Mouse (Mus musculus) stomach, embryonic 15.5 days (tissue): ENCODE measurements at regions not wholly inside any gene's neighbourhood (a gene's known extent, or its start where the extent isn't known, plus 50 kb on each side); places are given as distances from the start of the nearest gene placed in this dataset.

ENCODE experiments used
- ATAC-seq: fragments of 200-750 bp; cut with Nextera tagmentation; 2 replicates; pipeline ENCODE4 v1.8.0; 2017; ENCODE audit warnings: low read depth, moderate number of reproducible peaks, moderate TSS enrichment; ENCODE audit not compliant: insufficient read depth, low FRiP score
- H3K27ac ChIP-seq: fragments of 300-500 bp; sonication (generic); 2 replicates; pipeline ENCODE4 v1.5.1; 2015; ENCODE audit warnings: mild to moderate bottlenecking, inconsistent platforms
- H3K27me3 ChIP-seq: fragments of 300-500 bp; sonication (generic); replicated peaks from 2 replicates; pipeline ENCODE4 v1.6.1; 2015; ENCODE audit warnings: inconsistent platforms
- H3K36me3 ChIP-seq: fragments of 300-500 bp; sonication (generic); 2 replicates; pipeline ENCODE4 v1.6.1; 2015; ENCODE audit warnings: inconsistent platforms
- H3K4me1 ChIP-seq: fragments of 300-500 bp; sonication (generic); 2 replicates; pipeline ENCODE4 v1.6.1; 2015; ENCODE audit warnings: inconsistent platforms
- H3K4me2 ChIP-seq: fragments of 300-500 bp; sonication (generic); 2 replicates; pipeline ENCODE4 v1.6.1; 2015; ENCODE audit warnings: mild to moderate bottlenecking, inconsistent platforms
- H3K4me3 ChIP-seq: fragments of 300-500 bp; sonication (generic); replicated peaks from 2 replicates; pipeline ENCODE4 v1.5.1; 2015; ENCODE audit warnings: inconsistent platforms
- H3K9ac ChIP-seq: fragments of 300-500 bp; sonication (generic); 2 replicates; pipeline ENCODE4 v1.6.1; 2015; ENCODE audit warnings: inconsistent platforms
- H3K9me3 ChIP-seq: fragments of 300-500 bp; sonication (generic); 2 replicates; pipeline ENCODE4 v1.6.1; 2016; ENCODE audit warnings: inconsistent platforms
- WGBS: fragments of 180-500 bp; shearing (Covaris S2); methylation state at CpG from one replicate; pipeline ENCODE4 v1.1.7; 2015; 5-methylcytosine and 5-hydroxymethylcytosine counted together

DNA sequence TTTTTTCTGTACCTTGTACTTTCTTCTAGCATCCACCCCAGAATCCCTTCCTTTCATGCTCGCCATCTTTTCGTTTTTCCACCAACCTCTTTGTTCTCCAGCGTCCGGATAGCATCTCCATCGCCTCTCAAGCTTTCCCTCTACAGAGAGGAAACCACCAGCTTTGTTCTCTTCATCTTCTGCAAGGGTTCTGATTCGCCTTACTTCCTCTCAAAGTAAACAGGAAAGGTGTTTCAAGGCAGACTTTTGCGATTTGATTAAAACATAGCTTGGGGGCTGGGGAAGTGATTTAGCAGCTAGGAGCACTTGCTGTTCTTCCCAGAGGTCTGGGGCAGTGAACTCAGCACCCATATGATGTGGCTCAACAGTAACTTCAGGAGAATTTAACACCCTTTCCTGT is 71.4 kb downstream of the Emp1 start:
- H3K27me3 ChIP-seq, result no peaks in the 10 kb centered on the region
- no peak overlapping the region for H3K4me3 ChIP-seq
- whole genome bisulfite sequencing, result 65% methylated on average over 7 of the region's 7 CpGs
- H3K4me1 ChIP-seq, result no peaks in the 10 kb centered on the region
- no peak overlapping the region for H3K4me2 ChIP-seq
- no peaks in the 10 kb centered on the region for H3K9me3 ChIP-seq
- ATAC-seq, result no peak
- H3K27ac ChIP-seq, result no peak overlapping the region
- H3K9ac ChIP-seq, result no peak overlapping the region
- H3K36me3 ChIP-seq, result no peaks in the 10 kb centered on the region

DNA sequence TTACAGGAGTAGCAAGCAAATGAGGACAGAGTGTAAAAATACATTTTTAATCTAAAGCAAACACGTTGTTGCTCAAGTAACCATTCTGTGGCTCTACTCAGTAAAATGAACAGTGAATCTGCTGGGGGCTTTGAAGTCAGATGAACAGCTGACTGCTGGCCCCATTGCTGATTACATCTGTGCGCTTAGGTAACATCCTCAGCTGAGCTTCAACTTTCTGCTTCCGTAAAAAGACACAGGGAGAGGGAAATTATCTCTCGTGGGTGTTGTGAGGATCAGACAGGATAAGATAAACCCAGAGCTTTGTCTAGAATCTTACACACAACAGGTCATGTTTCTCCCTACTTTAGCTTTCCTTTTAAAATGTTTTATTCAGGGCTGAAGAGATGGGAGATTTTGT is 74.0 kb downstream of the Emp1 start:
- Histone ChIP-seq H3K4me1 (no peaks in the 10 kb centered on the region), H3K27ac (no peak overlapping the region), H3K27me3 (no peaks in the 10 kb centered on the region), H3K4me3 (no peak overlapping the region), H3K36me3 (no peaks in the 10 kb centered on the region), H3K4me2 (no peak overlapping the region), H3K9me3 (no peaks in the 10 kb centered on the region), H3K9ac (no peak overlapping the region)
- 78% methylated on average over 4 of the region's 4 CpGs for WGBS
- ATAC-seq, result no peak

DNA sequence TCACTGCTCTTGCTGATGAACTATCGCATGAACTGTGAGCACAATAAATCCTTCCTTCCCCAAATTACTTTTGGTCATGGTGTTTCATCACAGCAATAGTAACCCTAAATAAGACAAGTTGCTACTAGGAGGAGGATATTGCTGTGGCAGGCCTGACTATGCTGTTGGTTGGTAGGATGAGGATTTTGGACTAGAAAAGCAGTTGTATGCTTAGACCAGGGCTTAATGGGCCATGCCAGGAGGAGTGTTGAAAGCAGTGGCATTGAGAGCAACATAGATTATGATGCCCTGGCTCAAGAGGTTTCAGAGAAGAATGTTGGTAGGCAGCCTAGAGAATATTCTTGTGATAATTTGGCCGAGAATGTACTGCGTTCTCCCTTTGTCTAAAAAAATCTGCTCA is 75.9 kb downstream of the Emp1 start:
- whole genome bisulfite sequencing, result 95% methylated on average over 3 of the region's 3 CpGs
- H3K4me2 ChIP-seq, result no peak overlapping the region
- no peak overlapping the region for H3K27ac ChIP-seq
- H3K4me1 ChIP-seq, result no peaks in the 10 kb centered on the region
- no peak for ATAC-seq
- H3K9ac ChIP-seq, result no peak overlapping the region
- H3K36me3 ChIP-seq, result no peaks in the 10 kb centered on the region
- H3K9me3 ChIP-seq, result no peaks in the 10 kb centered on the region
- no peaks in the 10 kb centered on the region for H3K27me3 ChIP-seq
- H3K4me3 ChIP-seq, result no peak overlapping the region

DNA sequence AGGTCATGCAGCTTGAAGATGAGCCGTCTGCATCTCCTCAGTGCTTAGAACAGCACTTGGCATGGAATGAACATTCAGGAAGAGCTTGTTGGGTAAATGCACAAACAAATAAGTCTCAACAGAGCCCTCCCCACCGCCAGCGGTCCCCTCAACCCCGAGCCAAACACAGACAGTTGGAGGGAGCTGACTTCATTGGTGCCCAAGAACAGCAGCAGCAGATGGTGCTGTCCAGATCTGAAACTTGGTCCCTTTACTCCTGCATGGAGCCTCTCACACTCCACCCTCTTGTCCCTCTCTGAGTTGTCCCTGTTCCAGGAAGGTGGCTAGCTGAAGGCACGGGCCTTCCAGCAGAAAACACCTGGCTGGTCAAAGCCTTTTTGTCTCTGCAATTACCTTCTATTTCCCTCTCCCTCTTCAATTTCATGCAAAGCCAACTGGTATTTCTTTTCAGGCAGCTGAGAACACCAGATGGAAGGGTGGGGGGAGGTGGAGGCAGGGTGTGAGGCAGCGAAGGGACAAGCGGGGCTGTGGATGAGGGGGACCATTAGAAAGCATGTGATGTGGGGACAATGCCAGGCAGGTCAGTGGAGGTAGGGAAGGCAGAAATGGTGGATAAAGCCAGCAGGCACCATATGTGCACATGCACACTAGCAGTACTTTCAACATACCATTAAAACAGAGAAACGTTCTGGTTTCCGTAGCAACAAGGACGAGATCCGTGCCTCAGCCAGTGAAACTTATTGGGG is 79.0 kb downstream of the Emp1 start:
- Histone ChIP-seq H3K27ac (no peak overlapping the region), H3K4me3 (no peak overlapping the region), H3K4me2 (no peak overlapping the region), H3K9me3 (no peaks in the 10 kb centered on the region), H3K36me3 (no peaks in the 10 kb centered on the region), H3K4me1 (no peaks in the 10 kb centered on the region), H3K27me3 (0 out of 2 replicates have a peak, but pooled peaks cover 2% of the 10 kb centered on the region), H3K9ac (no peak overlapping the region)
- 63% methylated on average over 11 of the region's 11 CpGs for WGBS
- no peak for ATAC-seq

DNA sequence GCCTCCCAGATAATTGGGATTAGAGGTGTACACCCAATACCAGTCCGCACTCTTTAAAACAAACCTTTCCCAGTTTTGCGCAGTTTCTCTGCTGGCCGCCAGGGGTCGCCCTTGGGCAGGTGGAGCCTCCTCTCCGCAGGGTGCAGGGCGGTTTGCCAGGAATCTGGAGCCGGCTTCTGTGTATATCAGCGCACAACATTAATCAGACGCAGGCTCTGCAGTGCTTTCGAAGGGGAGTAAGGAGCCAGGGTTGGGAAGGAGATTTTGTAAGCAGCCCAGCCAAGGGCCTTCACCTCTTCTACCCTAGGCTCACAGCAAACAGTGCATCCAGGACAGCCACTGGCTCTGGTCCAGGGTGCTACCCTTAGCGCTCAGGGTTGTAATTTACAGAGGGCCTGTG is 82.3 kb downstream of the Emp1 start:
- peak; percentile 91 for ATAC-seq
- Histone ChIP-seq H3K4me1 (no peaks in the 10 kb centered on the region), H3K9me3 (no peaks in the 10 kb centered on the region), H3K36me3 (no peaks in the 10 kb centered on the region), H3K9ac (no peak overlapping the region), H3K27ac (no peak overlapping the region), H3K4me2 (no peak overlapping the region), H3K4me3 (no peak overlapping the region), H3K27me3 (0 out of 2 replicates have a peak, but pooled peaks cover 2% of the 10 kb centered on the region)
- 3% methylated on average over 11 of the region's 11 CpGs for WGBS

DNA sequence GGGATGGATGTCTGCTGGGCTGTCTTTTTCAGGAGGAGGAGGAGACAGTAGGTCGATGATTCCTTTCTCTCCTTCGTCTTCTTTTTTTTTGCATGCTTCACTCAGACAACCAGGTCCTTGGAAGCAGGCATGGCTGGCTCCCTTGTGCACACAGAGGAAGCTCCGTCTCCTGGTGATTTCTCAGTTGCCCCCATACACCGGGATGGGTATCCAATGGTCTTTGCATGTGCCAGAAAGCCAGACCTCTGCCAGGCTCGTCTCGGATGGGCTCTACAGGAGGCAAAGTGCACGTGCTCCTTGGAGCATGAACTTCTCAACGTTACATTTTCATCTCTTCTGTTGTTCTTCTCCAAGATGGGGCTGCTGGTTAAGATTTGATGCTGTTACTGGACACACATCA is 82.7 kb downstream of the Emp1 start:
- WGBS, result 41% methylated on average over 8 of the region's 8 CpGs
- no peak overlapping the region for H3K9ac ChIP-seq
- H3K27ac ChIP-seq, result no peak overlapping the region
- H3K4me3 ChIP-seq, result no peak overlapping the region
- H3K9me3 ChIP-seq, result no peaks in the 10 kb centered on the region
- H3K27me3 ChIP-seq, result 0 out of 2 replicates have a peak, but pooled peaks cover 2% of the 10 kb centered on the region
- no peak overlapping the region for H3K4me2 ChIP-seq
- H3K4me1 ChIP-seq, result no peaks in the 10 kb centered on the region
- H3K36me3 ChIP-seq, result no peaks in the 10 kb centered on the region
- ATAC-seq, result no peak

DNA sequence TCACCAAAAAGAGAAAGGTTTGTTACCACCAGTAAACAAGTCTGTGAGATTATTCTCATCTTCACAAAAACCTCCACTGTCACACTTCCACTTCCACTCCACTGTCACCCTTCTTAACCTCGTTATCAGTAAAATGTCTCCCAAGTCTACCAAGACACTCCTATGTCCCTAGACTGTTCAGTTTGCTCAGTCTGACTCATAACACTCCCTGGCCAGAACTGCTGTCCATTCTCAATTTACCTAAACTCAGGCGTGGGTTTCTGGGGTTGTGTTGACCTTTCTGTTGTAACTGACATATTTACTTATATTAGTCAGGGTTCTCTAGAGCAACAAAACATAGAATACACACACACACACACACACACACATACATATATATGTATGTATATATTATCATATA is 85.5 kb downstream of the Emp1 start:
- Histone ChIP-seq H3K36me3 (no peaks in the 10 kb centered on the region), H3K27ac (no peak overlapping the region), H3K27me3 (0 out of 2 replicates have a peak, but pooled peaks cover 2% of the 10 kb centered on the region), H3K9ac (no peak overlapping the region), H3K4me3 (no peak overlapping the region), H3K4me1 (no peaks in the 10 kb centered on the region), H3K9me3 (no peaks in the 10 kb centered on the region), H3K4me2 (no peak overlapping the region)
- 51% methylated on average over 2 of the region's 2 CpGs for whole genome bisulfite sequencing
- no peak for ATAC-seq

DNA sequence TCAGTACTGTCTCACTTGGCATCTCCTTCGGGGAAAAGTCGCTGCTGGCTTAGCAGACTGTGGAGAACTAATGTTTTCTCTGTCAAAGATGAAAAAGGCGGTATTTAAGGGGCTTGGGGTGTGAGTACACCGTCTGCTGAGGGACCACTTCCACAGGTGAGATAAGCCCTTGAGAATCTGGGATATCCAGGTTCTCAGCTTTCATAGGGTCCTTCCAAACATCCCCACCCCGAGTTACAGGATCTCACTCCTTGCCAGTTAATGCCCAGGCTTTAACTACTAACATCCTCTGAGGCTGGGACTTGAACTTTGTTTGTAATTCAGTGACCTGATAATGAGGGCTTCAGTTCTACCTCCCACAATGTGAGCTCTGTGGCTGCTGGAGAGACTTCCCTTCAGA is 86.9 kb downstream of the Emp1 start:
- no peaks in the 10 kb centered on the region for H3K36me3 ChIP-seq
- no peak for ATAC-seq
- no peak overlapping the region for H3K4me2 ChIP-seq
- H3K27me3 ChIP-seq, result no peaks in the 10 kb centered on the region
- no peak overlapping the region for H3K4me3 ChIP-seq
- H3K9me3 ChIP-seq, result no peaks in the 10 kb centered on the region
- no peaks in the 10 kb centered on the region for H3K4me1 ChIP-seq
- WGBS, result 65% methylated on average over 5 of the region's 5 CpGs
- H3K9ac ChIP-seq, result no peak overlapping the region
- no peak overlapping the region for H3K27ac ChIP-seq

DNA sequence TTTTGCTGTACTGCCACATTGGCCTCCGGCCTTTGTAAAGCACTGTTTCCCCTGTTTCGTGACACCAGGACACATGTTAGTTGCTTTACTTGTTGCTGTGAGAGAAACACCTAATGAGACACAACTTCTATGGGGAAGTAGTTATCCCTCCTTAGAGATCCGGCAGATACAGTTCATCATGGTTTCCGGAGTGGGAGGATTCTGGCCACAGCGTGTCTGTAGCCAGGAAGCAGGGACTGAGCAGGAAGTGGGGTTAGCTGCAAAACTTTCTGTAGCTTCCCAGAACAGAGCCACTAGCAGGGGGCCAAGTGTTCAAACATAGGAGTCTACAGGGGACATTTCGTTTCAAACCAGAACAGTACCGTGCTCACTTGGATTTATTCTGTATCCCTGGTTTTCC is 88.2 kb downstream of the Emp1 start:
- H3K9me3 ChIP-seq, result no peaks in the 10 kb centered on the region
- WGBS, result 72% methylated on average over 7 of the region's 7 CpGs
- ATAC-seq, result no peak
- no peak overlapping the region for H3K27ac ChIP-seq
- H3K4me1 ChIP-seq, result no peaks in the 10 kb centered on the region
- no peak overlapping the region for H3K4me3 ChIP-seq
- no peaks in the 10 kb centered on the region for H3K27me3 ChIP-seq
- H3K36me3 ChIP-seq, result no peaks in the 10 kb centered on the region
- H3K9ac ChIP-seq, result no peak overlapping the region
- no peak overlapping the region for H3K4me2 ChIP-seq

DNA sequence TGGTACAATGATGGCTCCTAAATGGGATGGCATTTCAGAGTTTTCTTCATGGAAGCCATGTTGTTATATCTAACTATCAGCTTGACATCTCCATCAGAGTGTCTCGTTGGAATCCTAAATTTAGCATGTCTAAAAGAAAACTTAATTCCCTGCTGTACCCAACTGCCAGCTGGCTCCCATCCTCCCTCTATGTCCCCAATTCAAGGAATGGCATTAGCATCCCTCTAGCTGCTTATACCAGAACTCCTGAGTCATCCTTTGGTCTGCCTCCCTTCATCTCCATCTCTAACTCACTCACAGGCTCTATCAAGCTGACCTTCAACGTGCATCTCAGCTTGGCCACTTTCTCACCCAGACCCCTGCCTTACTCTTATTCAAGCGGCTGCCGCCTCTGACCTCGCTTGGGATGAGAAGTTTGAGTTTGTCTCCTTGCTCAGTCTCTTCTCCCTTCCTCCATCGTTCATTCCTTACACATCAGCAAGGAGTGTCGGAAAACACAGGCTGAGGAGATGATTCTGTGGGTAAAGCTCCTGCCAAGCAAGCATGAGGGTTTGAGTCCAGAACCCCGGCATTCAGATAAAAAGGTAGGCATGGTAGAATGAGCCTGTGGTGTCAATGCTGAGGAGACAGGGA is 88.9 kb downstream of the Emp1 start:
- no peak overlapping the region for H3K9ac ChIP-seq
- no peak overlapping the region for H3K27ac ChIP-seq
- H3K27me3 ChIP-seq, result no peaks in the 10 kb centered on the region
- no peaks in the 10 kb centered on the region for H3K4me1 ChIP-seq
- H3K4me3 ChIP-seq, result no peak overlapping the region
- no peak overlapping the region for H3K4me2 ChIP-seq
- no peaks in the 10 kb centered on the region for H3K36me3 ChIP-seq
- 84% methylated on average over 8 of the region's 8 CpGs for whole genome bisulfite sequencing
- no peak for ATAC-seq
- no peaks in the 10 kb centered on the region for H3K9me3 ChIP-seq

DNA sequence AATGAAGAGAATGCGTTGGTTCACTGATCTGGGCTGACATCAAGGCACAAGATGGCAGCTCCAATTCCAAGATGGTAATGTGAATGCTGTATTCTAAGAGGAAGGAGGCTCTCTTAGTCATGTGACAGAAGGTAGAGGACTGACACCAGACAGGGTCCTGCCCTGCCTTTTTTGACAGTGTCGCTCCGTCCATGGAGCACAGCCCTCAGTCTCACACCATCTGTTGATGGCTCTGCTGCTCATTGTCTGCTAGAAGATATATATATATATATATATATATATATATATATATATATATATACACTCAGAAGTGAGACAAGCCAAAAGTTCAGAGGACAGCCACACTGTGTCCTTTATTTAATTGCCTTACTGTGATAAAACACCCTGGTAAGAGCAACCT is 90.7 kb downstream of the Emp1 start:
- H3K27ac ChIP-seq, result no peak overlapping the region
- no peaks in the 10 kb centered on the region for H3K36me3 ChIP-seq
- 92% methylated on average over 3 of the region's 3 CpGs for WGBS
- no peaks in the 10 kb centered on the region for H3K27me3 ChIP-seq
- H3K9ac ChIP-seq, result no peak overlapping the region
- no peak for ATAC-seq
- no peaks in the 10 kb centered on the region for H3K9me3 ChIP-seq
- H3K4me2 ChIP-seq, result no peak overlapping the region
- no peak overlapping the region for H3K4me3 ChIP-seq
- no peaks in the 10 kb centered on the region for H3K4me1 ChIP-seq

DNA sequence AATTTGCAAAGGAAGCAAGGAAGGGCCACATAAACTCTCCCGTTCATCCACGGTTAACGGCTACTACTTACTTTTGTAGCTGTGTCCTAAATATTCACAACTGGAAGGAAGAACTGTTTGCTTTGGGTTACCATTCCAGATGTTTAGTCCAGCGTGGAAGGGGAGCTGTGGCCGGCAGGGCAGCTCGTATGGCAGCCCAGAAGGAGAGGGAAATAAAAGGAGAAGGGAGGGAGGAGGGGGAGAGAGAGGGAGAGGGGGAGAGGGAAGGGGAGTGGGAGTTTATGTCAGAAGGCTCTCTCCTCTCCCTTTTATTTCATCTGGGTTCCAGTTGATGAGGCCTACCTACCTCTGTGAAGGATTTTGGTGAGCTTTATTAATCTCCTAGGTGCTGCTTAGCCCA is 110.2 kb downstream of the Emp1 start:
- H3K9me3 ChIP-seq, result no peaks in the 10 kb centered on the region
- H3K27ac ChIP-seq, result no peak overlapping the region
- H3K27me3 ChIP-seq, result no peaks in the 10 kb centered on the region
- no peak for ATAC-seq
- no peaks in the 10 kb centered on the region for H3K4me1 ChIP-seq
- H3K36me3 ChIP-seq, result no peaks in the 10 kb centered on the region
- H3K4me2 ChIP-seq, result no peak overlapping the region
- H3K4me3 ChIP-seq, result no peak overlapping the region
- 41% methylated on average over 6 of the region's 6 CpGs for WGBS
- H3K9ac ChIP-seq, result no peak overlapping the region
